Mouse (Mus musculus) kidney, embryonic 15.5 days (tissue): ENCODE results near the gene Nrap. TPM values are rescaled to one million over a fixed set of nuclear protein-coding genes. Genes with fewer than 3 reads are reported as not detected.
A peak's percentile ranks its signal among the peaks of the same experiment; 100 is the strongest.

Experiments
- ATAC-seq: fragments of 200-750 bp; cut with Nextera tagmentation; replicated peaks from 2 replicates; pipeline ENCODE4 v1.8.0; 2017; ENCODE audit warnings: moderate TSS enrichment; ENCODE audit not compliant: low FRiP score
- H3K27ac ChIP-seq: fragments of 300-500 bp; sonication (generic); 2 replicates; pipeline ENCODE4 v1.5.1; 2015; ENCODE audit warnings: mild to moderate bottlenecking, inconsistent platforms
- H3K27me3 ChIP-seq: fragments of 300-500 bp; sonication (generic); 2 replicates; pipeline ENCODE4 v1.6.1; 2015; ENCODE audit warnings: inconsistent platforms
- H3K36me3 ChIP-seq: fragments of 300-500 bp; sonication (generic); 2 replicates; pipeline ENCODE4 v1.6.1; 2015; ENCODE audit warnings: inconsistent platforms
- H3K4me1 ChIP-seq: fragments of 300-500 bp; sonication (generic); 2 replicates; pipeline ENCODE4 v1.6.1; 2015; ENCODE audit warnings: inconsistent platforms
- H3K4me2 ChIP-seq: fragments of 300-500 bp; sonication (generic); 2 replicates; pipeline ENCODE4 v1.6.1; 2015; ENCODE audit warnings: moderate library complexity, mild to moderate bottlenecking, inconsistent platforms
- H3K4me3 ChIP-seq: fragments of 300-500 bp; sonication (generic); replicated peaks from 2 replicates; pipeline ENCODE4 v1.5.1; 2015; ENCODE audit warnings: mild to moderate bottlenecking, inconsistent platforms
- H3K9ac ChIP-seq: fragments of 300-500 bp; sonication (generic); 2 replicates; pipeline ENCODE4 v1.6.1; 2015; ENCODE audit warnings: mild to moderate bottlenecking, inconsistent platforms
- H3K9me3 ChIP-seq: fragments of 300-500 bp; sonication (generic); replicated peaks from 2 replicates; pipeline ENCODE4 v1.6.1; 2016; ENCODE audit warnings: inconsistent platforms
- WGBS: fragments of 180-500 bp; shearing (Covaris S2); methylation state at CpG from one replicate; pipeline ENCODE4 v1.1.7; 2015; ENCODE audit warnings: mixed read lengths; 5-methylcytosine and 5-hydroxymethylcytosine counted together
- polyA plus RNA-seq: library from polyadenylated mRNA; unstranded; fragments of >200 nt; fragmentation: Nextera tagmentation; extraction: Ambion mirVana; gene quantifications from 2 replicates; pipeline ENCODE4 v1.2.1, GENCODE M21; 2015

Nrap gene
- polyA plus RNA-seq, 1 experiment from 2014 or later, result 0.36 TPM

- Histone ChIP-seq H3K27me3 (no peaks in the 10 kb centered on the region), H3K27ac (no peak overlapping the region), H3K4me2 (no peak overlapping the region), H3K4me1 (peaks cover 39% of the 10 kb centered on the region), H3K9me3 (no peaks in the 10 kb centered on the region), H3K36me3 (no peaks in the 10 kb centered on the region), H3K4me3 (no peak overlapping the region), H3K9ac (no peak overlapping the region)
- no peak for ATAC-seq
- WGBS, result 84% methylated on average over 8 of the region's 8 CpGs
Observed at GRCm38 (mm10) chr19:56289642-56290041, 100.2 kb downstream of the Nrap start.

DNA sequence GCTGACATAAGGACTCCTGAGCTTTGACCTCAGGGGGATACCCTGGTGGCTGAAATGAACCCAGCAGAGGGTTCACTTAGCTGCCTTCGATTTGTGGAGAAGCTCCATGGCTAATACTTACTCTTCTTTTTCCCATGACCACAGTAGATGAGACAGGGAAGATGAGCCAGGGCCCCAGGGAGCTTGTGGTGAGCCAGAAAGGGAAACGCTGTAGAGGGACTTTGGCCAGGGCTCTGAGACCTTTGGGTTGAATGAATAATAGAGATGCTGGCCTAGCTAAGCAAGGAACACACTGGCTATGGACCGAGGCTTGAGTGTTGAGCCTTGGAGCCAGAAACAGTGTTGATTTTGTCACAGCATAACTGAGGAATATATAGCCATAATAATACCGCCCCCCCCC, 101.4 kb downstream of the Nrap start:
- Histone ChIP-seq H3K4me1 (peaks cover 38% of the 10 kb centered on the region), H3K9ac (no peak overlapping the region), H3K4me2 (peak overlapping the region; percentile 20), H3K4me3 (0 out of 2 replicates have a peak overlapping the region, but pooled peaks have one; percentile 4), H3K9me3 (no peaks in the 10 kb centered on the region), H3K36me3 (no peaks in the 10 kb centered on the region), H3K27ac (peak overlapping the region; percentile 73), H3K27me3 (no peaks in the 10 kb centered on the region)
- 72% methylated on average over 4 of the region's 4 CpGs for WGBS
- ATAC-seq, result peak; percentile 49; the same call in 1 of the 2 replicates

DNA sequence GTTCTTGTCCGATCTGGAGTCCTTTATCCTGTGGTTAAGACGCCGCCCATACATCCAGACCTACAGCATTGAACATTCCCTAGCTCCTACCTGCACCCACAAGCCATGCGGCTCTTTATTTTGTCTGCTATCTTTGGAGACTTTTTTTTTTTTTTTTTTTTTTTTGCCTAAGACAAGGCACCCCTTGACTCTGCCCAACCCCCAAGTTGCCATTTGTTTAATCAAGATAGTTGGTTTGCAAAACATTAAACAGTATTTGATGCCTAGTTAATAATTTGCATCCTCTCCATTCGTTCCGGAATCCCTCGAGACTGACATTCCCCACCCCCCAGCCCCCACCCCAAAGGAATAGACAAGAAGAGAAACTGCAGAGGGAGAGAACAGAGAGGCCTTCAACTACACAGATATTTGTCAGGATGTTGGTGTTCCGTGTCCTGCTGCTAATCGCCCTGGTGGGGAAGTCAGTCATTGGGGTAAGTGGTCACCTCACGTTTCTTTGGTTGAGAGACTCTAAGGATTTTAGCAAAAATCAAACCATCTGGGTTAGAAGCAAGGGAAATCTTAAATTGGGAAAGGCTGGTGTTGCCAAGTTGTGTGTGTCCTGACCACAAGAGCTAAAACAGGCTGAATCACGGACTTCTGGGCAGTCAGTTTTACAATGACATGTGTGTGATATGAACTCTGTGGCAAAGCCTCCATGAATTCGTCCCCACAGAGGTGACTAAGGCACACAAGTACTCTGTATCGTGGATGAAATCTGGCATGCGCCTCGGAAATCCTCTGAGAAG, 102.1 kb downstream of the Nrap start:
- no peak for ATAC-seq
- H3K4me2 ChIP-seq, result peak overlapping the region; percentile 20

DNA sequence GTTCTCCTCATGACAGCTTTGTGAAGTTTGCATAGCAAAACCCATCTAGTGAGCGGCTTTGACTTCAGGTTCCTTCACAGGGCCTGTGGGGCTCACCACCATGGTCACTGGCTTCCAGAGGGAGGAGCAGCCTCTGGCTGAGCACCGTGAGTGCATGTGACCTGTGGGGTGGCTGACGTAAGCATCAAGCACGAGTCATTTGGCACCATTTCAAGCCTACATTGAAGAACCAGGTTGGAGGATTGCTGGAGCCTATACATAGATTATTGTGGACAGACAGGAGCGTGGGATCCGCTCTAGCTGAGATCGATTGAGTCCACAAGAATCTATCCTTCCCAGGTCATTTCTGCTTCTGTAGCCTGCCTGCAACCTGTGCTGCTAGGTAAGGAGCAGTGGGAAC, 103.0 kb downstream of the Nrap start, which contains the start of gene Habp2:
Gene Habp2, plus strand, starts transcription at position 272 of the 400 bp plus-strand sequence.
- peak within 1 kb of the TSS; percentile 73 for H3K27ac ChIP-seq
- H3K4me2 ChIP-seq, result peak within 1 kb of the TSS; percentile 20; the same call in 1 of the 2 replicates
- ATAC-seq, result no peak
- H3K9me3 ChIP-seq, result no peaks in the 10 kb centered on the region
- 0 out of 2 replicates have a peak within 1 kb of the TSS, but pooled peaks have one; percentile 4 for H3K4me3 ChIP-seq
- peaks cover 33% of the 10 kb centered on the region for H3K4me1 ChIP-seq
- 70% methylated on average over 7 of the region's 7 CpGs for WGBS
- no peak within 1 kb of the TSS for H3K9ac ChIP-seq
- no peaks in the 10 kb centered on the region for H3K27me3 ChIP-seq
- no peaks in the 10 kb centered on the region for H3K36me3 ChIP-seq

More for the DNA sequence above, 102.1 kb downstream of the Nrap start:
- Histone ChIP-seq H3K9me3 (no peaks in the 10 kb centered on the region), H3K4me1 (peaks cover 38% of the 10 kb centered on the region), H3K9ac (no peak overlapping the region), H3K27ac (peak overlapping the region; percentile 73), H3K4me3 (0 out of 2 replicates have a peak overlapping the region, but pooled peaks have one; percentile 4), H3K36me3 (no peaks in the 10 kb centered on the region), H3K27me3 (no peaks in the 10 kb centered on the region)
- 72% methylated on average over 15 of the region's 15 CpGs for WGBS

DNA sequence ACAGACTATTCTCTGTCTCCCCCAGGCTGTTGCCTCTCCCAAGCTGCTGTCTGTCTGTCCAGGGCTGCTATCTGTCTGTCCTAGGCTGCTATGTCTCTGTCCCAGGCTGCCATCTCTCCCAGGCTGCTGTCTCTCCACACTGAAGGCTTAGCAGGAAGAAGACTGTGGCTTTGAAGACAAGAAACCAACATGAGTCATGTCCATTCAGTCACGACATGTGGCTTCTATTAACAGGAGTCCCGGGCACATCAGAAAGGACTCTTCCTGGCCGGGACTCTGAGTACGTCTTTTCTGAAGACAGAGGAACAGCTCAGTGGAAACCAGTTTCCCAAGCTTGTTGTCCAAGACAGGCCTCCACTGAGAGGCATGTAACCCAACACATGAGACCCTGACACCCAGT, 104.6 kb downstream of the Nrap start:
- no peak overlapping the region for H3K9ac ChIP-seq
- no peak for ATAC-seq
- peaks cover 24% of the 10 kb centered on the region for H3K4me1 ChIP-seq
- 66% methylated on average over 4 of the region's 4 CpGs for WGBS
- H3K9me3 ChIP-seq, result no peaks in the 10 kb centered on the region
- H3K27me3 ChIP-seq, result no peaks in the 10 kb centered on the region
- H3K4me3 ChIP-seq, result no peak overlapping the region
- no peak overlapping the region for H3K27ac ChIP-seq
- no peak overlapping the region for H3K4me2 ChIP-seq
- H3K36me3 ChIP-seq, result no peaks in the 10 kb centered on the region

DNA sequence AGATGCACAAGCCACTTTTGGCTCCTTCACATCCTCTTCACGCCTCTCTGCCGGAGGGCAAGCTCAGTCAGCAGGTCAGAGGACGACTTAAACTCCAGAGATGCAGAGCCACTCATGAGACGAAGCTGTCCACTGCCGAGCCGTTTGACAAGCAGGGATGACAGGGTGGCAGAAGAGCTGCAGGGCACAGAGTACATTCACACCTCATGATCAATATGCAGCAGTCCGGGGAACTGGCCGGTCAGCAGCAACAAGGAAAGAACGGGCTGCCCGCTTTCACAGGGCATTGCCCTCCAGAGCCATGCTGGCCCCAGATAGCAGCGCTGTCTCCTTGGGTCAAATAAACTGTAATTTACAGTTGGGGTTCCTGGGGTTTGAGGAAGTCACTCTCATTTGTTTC, 111.5 kb downstream of the Nrap start:
- no peak overlapping the region for H3K4me2 ChIP-seq
- 76% methylated on average over 11 of the region's 11 CpGs for WGBS
- no peaks in the 10 kb centered on the region for H3K36me3 ChIP-seq
- H3K27me3 ChIP-seq, result no peaks in the 10 kb centered on the region
- no peak overlapping the region for H3K4me3 ChIP-seq
- H3K9me3 ChIP-seq, result no peaks in the 10 kb centered on the region
- H3K27ac ChIP-seq, result no peak overlapping the region
- H3K9ac ChIP-seq, result no peak overlapping the region
- ATAC-seq, result no peak
- H3K4me1 ChIP-seq, result peaks cover 16% of the 10 kb centered on the region

DNA sequence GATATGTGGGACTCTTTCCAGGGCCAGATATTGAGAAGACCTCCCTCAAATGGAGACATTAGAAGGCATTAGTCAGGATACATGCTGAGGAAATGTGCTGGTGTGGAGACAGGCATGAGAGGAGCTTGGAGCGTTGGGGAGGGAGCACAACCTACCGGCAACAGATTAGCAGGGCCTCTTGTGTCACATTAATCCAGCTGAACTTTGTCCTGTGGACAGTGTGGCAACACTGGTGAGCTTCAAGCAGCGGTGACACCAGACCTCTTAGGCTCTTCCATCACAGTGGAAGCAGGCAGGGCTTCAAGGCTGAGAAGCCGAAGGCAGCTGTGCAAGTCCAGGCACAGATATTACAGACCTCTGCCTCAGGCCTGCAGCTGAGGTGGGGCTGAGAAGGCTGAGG, 111.9 kb downstream of the Nrap start:
- WGBS, result 72% methylated on average over 4 of the region's 4 CpGs
- Histone ChIP-seq H3K9me3 (no peaks in the 10 kb centered on the region), H3K4me3 (no peak overlapping the region), H3K27ac (no peak overlapping the region), H3K9ac (no peak overlapping the region), H3K27me3 (no peaks in the 10 kb centered on the region), H3K36me3 (no peaks in the 10 kb centered on the region), H3K4me1 (peaks cover 19% of the 10 kb centered on the region), H3K4me2 (no peak overlapping the region)
- ATAC-seq, result no peak

DNA sequence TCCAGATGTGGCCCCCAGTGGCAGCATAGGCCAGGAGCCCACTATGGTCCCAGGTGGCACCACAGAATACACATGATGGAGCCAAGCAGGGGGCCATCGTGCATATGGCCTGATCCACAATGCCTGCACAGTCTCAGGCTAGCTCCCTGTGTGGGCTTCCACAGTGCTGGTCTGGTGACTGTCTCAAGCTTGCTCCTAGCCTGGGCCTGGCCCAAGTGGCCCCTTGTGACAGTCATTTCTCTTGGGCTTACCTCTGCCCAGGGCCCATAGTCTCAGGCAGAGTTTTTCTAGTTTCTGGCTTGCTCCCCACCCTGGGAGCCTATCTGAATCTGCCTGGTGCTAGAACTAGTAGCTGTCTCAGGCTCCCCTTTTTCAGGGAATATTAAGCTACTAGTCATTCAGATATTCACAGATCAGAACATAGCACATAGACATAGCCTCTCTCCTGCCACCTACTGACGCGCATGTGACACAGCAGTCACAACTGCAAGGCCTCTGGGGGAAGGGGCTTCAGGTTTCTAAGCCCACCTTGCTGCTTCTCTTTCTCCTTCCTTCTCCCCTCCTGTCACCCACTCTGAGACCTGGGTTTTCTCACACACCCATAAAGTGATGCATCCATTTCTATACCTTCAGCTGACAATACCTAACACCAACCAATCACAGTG, 112.6 kb downstream of the Nrap start:
- Histone ChIP-seq H3K4me1 (peaks cover 25% of the 10 kb centered on the region), H3K27ac (no peak overlapping the region)
- ATAC-seq, result no peak

DNA sequence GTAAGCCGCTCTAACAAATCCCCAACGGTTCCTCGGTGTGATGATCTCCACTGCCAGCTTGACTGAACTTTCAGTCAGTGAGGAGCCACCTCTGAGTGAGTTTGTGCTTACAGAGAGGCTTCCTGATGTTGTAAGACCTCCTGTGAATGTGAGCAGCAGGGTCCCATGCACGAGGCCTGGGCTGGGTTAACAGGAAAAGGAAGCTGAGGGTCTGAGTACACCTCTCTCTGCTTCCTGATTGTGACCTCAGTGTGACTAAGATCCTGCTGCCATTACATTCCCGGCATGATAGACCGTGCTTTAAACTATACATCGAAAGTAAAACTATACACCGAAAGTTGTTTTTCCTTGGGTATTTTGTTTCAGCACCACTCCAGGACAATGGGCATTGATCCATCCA, 117.8 kb downstream of the Nrap start:
- H3K4me1 ChIP-seq, result peaks cover 23% of the 10 kb centered on the region
- WGBS, result 66% methylated on average over 8 of the region's 8 CpGs
- no peaks in the 10 kb centered on the region for H3K36me3 ChIP-seq
- H3K9me3 ChIP-seq, result no peaks in the 10 kb centered on the region
- no peaks in the 10 kb centered on the region for H3K27me3 ChIP-seq
- ATAC-seq, result no peak
- no peak overlapping the region for H3K27ac ChIP-seq
- no peak overlapping the region for H3K4me2 ChIP-seq
- no peak overlapping the region for H3K9ac ChIP-seq
- no peak overlapping the region for H3K4me3 ChIP-seq

More for the DNA sequence above, 112.6 kb downstream of the Nrap start:
- Histone ChIP-seq H3K27me3 (no peaks in the 10 kb centered on the region), H3K36me3 (no peaks in the 10 kb centered on the region), H3K9ac (no peak overlapping the region), H3K9me3 (no peaks in the 10 kb centered on the region), H3K4me3 (no peak overlapping the region), H3K4me2 (no peak overlapping the region)
- 53% methylated on average over 3 of the region's 3 CpGs for WGBS

Other genes starting within 250 kb of the Nrap start
- 30.8 and 31.2 TPM in 2 replicates for gene Habp2, start 102.9 kb downstream of the Nrap start, polyA plus RNA-seq
- gene Casp7, start 7.1 kb upstream of the Nrap start, polyA plus RNA-seq, result 26.1 and 27.0 TPM in 2 replicates
- 0.74 and 1.0 TPM in 2 replicates for gene Plekhs1, start 71.6 kb upstream of the Nrap start, polyA plus RNA-seq
- gene Dclre1a, start 158.2 kb upstream of the Nrap start, polyA plus RNA-seq, result 18.0 and 21.6 TPM in 2 replicates
- 15.2 and 16.0 TPM in 2 replicates for gene Nhlrc2, start 158.2 kb upstream of the Nrap start, polyA plus RNA-seq